Mouse (Mus musculus) spleen, postnatal 14 days (tissue): ENCODE results near the gene H2afx.
"Not testable (repeated sequence)": the region's sequence is repeated elsewhere in the genome, so short reads cannot be mapped to it uniquely, and the experiment has no call there.

ENCODE experiments used
- DNase-seq, 2 experiments: peaks; one replicate each; pipeline ENCODE4 v3.0.0; 2021 to 2022; ENCODE audit warnings: low spot score in 2 of 2

Gene H2afx

DNA sequence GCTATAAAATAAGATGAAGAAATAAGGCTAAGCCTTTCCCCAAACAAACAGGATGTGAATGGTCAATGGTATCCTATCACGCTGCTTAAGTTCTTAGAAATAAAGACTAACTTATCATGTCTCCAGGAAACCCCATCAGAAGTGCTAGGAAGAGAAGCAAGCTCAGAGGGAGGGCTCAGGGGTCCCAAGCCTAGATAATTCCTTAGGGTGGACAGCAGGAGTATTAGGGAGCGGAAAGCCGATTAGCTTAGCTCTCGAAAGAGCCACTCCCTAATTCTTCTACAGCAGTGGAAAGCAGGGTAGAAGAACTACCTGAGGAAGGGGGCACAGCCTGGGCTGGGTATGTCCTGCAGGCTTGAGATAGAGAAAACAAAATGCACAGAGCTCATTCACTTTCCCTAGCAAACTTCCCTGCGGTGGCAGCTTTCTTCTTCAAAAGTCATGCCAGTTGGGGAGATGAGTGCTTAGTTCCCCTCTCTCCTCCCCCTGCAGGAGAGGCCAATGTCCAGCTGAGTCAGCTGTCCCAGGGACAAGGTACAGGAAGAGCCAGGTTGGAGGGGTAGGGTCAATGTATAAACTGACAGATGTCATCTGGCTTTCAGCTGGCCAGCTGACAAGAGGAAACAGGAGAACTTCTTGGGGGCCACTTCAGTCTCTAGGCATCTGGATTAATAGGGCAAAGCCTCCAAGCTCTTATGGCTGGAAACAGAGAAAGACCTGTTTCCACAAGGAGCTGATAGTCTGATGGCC, 16.2 kb upstream of the H2afx start:
- no peak for DNase-seq

DNA sequence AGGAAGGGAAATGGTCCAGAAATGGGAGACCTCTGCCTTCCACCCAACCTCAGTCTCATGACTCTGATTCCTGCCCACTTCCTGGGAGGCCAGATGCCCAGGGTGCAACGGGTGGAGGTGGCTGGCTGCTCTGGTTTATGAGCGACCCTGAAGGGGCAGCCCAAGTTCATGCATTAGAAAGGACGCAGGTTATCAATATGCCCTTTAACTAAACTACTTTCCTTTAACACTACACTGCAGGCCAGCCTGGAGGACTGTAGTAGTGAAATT, 15.7 kb upstream of the H2afx start:
- no peak for DNase-seq

DNA sequence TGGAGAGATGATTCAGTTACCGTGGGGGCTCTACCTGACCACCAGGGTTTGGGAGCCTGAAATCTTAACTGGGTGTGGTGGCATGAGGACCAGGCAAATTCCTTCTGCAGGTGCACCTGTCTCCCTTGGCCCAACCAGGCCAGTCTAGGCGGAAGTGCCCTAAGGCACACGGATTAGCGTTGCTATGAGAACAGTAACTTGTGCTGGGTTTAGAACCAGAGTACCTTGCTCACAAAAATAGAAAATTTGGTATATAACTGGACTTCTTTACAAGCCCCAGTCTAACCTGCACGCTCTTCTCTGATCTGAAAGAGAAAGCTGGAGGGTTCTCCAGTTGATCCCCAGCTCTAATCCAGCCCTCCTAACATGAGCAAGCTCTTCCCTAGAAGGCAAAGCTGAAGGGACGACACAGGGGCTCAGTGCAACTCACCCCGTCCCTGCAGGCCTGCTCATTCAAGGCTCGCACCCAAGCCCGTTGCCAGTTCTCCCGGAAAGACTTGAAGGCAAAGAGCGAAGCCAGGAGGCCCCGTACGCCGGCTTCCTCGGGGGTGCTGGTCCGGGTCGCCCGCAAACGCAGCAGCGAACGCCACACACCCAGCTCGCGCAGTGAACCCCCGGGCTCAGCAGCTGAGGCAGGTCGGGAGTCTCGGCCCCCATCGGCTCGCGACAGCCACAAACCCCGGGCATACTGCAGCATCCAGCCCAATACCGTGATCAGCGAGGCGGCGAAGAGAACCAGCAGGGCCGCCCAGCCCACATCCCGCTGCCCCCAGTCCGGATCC, 15.2 kb upstream of the H2afx start:
- no peak for DNase-seq

DNA sequence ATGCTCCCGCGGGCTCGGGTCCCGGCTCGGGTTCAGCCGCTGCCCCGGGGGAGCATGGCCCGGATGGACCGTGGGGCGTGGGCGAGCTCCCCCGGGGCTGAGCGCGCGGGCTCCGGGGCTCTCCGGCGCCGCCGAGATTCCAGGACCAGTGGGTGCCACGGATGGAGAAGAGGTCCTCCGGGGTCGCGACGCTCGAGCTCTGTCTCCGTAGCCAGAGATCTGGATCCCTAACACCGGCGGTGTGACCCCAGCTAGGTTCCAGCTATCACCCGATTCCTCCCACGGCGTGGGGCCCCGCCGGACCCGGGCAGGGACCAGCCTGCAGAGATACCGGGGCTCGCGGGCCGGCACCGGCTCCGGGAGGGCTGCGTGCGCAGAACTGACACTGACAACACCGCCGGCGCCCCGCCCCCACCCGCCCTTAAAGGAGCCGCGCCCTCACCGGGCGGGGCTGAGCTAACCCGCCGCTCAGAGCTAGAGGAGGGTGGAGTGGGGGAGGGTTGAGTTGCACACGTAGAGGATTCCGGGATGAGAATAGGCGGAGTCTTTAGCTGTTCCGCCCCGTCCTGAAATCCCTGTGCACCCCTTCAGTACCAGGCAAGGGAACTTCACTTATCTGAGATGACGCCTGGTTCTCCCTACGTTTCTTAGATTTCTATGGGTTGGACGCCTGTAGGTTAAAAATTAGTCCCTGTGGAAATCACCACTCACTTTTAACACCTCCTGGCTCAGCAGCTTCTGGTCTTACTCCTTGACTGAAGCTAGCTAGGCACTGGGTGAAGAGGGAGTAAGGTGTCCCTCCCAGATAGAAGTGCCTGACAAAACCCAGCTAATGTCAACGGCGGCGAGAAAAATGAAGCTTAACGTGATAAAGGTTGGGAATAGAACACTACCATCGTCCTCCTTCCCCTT, 14.4 kb upstream of the H2afx start, which contains the start of gene C2cd2l:
Gene C2cd2l (minus strand): TSS at position 399 of the 912 bp plus-strand sequence.
- peak; percentile 79 to 81 for DNase-seq

DNA sequence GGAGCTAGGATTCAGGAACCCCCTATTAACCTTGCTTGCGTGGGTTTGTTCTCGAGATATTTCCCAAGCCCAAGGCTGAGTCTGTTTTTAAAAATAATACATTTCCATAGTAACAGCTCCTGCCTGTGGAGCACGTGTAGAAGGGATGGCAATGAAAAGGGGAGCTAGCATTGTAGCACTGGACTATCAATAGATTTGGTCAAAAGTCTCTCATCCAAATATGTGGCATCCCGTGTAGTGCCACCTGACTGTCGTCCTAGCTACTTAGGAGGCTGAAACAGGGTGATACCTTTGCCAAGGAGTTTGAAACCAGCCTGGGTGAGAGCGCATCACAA, 13.7 kb upstream of the H2afx start:
- DNase-seq = no peak

DNA sequence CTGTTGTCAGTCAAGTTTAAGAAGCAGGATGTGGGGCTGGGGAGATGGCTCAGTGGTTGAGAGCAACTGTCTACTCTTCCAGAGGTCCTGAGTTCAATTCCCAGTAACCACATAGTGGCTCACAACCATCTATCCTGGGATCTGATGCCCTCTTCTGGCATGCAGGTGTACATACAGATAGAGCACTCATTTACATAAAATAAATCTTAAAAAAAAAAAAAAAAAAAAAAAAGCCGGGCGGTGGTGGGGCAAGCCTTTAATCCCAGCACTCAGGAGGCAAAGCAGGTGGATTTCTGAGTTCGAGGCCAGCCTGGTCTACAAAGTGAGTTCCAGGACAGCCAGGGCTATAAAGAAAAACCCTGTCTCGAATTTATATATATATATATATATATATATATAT, 10.8 kb upstream of the H2afx start:
- DNase-seq = not testable (repeated sequence)

DNA sequence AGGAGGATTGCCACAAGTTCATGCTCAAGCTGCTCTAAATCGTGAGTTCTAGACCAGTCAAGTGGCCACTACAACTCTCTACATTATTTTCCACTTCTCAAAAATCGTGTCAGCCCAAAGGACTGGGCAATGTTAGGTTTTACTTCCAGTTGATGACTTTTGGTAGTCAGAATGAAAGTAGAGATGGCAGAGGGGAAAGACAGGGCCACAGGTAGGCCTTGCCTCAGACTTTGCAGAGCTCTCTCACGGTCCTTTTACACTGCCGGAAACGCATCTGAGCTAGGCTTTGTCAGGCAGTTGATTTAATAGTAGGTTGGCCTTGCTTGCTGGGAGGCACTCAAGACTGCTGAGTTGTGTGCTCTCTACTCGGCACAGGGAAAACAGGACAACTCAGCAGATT, 10.3 kb upstream of the H2afx start:
- DNase-seq = no peak

DNA sequence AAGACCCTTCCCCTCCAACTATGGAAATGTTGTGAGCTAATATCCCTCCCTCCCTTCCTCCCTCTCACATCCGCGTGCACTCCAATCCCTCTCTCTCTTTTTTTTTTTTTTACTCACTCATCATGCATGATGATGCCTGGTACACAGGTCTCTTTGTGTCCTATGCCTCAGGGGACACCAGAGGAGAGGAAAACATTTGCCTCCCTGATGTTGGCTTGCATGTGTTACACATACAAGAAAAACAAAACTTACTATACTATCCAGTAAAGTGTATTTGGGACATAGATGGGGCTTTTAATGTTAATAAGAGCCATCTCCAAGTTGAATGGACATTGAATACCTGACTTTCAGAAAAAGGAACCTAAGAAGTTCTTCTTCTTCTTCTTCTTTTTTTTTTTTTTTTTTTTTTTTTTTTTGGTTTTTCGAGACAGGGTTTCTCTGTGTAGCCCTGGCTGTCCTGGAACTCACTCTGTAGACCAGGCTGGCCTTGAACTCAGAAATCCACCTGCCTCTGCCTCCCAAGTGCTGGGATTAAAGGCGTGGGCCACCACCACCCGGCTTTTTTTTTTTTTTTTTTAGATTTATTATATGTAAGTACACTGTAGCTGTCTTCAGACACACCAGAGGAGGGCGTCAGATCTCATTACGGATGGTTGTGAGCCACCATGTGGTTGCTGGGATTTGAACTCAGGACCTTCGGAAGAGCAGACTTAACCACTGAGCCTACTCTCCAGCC, 9.3 kb upstream of the H2afx start:
- not testable (repeated sequence) for DNase-seq

DNA sequence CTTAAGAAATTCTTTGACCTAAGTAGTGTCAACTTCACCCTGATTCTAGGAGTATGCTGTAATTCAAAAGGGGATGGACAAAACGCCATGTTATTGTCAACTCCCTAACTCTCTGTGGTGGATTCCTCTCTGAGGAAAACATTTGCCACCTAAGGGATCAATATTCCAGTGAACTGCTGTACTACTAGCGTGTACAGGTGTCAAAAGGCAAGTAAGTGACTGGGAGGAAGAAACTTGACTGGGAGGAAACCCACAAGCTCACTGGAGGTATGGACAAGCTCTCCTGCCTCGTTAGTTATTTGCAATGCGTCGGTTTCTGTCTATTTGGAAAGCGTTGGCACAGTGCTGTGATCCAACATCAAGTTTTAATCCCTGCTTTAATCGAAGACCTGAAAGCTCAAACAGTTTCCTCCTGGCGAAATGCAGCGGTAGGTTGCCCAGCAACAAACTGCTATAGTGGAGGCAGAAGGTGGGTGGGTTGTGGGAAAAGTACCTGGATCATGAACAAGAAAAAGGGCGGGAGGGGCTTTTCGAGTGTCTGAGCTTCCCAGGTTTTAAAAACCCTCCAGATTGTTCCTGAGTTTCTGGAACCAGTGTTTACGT, 8.6 kb upstream of the H2afx start, which contains the start of gene Dpagt1:
Gene Dpagt1 (plus strand): TSS at position 252 of the 603 bp plus-strand sequence.
- no peak for DNase-seq

DNA sequence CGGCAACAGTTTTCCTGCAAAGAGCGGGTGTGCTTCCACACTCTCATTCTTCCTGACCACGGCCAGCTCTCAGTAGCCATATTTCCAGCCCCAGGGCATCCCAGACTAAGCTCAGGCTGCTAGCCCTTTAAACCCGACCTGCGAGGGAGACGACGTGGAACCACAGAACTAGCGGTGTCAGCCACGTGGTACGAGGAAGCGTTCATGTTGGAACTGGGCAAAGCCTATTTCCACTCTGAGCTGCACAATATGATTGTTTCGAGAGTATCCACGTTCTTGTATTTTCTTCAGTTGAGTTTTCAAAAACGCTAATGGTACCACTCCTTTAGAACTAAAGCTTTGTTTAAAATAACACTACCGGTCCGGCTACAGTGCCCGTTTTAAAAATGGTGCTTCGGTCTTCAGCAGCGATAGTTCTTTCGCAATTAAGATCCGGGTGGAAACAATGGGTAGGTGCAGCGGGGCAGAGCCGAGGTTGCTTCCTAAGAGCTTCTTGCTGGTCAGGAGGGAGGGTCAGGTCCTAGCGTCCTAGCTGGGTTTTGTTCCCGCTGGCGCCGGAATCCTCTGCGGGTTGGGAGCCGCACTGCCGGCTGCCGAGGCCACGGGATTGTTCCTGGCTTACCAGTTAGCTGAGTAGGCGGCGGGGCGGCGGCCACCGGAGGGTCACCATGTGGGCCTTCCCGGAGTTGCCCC, 8.0 kb upstream of the H2afx start:
- DNase-seq = peak; percentile 44 to 59

DNA sequence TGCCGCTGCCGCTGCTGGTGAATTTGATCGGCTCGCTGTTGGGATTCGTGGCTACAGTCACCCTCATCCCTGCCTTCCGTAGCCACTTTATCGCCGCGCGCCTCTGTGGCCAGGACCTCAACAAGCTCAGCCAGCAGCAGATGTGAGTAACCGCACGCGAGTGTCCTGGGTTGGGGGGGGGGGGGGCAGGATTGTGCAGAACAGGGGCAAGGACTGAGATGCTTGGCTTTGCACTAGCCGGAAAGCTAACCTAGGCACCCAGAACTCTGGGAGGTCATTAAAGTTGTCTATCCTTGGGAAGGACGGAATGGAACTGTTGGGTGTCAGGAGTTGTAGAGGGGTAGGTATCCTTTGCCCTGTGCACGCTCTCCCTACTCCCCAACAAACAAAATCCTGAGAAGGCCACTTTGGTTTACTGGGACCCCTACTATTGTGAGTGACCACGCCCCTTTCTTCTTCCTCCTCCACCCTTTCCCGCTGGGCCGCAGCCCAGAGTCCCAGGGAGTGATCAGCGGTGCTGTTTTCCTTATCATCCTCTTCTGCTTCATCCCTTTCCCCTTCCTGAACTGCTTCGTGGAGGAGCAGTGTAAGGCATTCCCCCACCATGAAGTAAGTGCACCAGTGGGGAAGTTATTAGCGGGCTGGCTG, 7.3 kb upstream of the H2afx start:
- DNase-seq = no peak

DNA sequence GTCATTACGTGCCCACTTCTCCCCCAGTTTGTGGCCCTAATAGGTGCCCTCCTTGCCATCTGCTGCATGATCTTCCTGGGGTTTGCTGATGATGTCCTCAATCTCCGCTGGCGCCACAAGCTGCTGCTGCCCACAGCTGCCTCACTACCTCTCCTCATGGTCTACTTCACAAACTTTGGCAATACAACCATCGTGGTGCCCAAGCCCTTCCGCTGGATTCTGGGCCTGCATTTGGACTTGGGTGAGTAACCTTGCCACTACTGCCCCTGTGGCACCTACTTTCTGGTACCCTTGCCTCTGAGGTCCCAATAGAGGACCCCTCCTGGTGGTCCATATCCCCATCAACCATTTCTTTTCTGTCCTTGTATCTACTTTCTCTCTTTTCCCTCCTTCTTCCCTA, 6.6 kb upstream of the H2afx start:
- DNase-seq = no peak

DNA sequence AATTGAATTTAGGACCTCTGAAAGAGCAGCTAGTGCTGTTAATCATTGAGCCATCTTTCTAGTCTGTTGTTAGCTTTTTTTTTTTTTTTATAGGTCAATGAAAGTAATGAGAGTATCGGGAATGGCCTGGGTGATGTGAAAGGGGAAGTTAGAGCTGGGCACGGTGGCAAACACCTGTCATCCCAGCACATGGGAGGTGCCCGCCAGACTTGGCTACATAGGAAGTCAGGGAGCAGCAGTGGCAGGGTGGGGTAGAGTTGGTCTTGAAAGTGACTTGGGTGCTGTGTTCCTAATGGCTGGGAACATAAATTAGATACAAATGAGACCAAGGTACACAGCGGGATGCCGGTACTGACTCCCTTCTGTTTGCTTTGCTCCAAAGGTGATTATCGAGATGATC, 3.8 kb upstream of the H2afx start:
- DNase-seq = no peak

DNA sequence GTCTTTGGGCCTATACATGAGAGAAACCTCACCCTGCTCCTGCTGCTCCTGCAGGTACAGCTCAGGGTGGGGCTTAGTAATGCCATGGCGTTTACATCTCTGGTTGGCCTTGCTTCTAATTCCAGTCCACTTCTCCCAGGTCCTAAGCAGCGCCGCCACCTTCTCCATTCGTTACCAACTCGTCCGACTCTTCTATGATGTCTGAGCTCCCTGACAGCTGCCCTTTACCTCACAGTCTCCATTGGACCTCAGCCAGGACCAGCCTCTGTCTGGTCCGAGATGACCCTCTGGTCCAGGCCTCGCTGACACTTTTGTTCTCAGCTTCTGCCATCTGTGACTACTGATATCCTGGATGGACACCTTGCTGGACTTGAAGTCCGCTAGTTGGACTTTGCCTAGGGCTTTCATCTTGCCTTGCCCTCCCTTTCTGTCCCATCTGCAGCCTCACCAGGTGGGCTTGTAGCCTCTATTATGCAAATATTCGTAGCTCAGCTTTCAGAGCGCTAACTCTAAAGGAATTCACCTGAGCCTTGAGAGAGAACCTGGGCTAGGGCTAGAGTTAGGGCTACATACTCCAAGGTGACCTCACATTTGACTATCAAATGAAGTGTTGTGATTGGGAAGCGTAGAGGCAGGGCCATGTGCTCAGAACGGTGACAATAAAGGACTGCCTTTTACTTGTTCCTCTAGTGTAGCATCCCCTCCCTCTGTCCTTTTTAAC, 1.4 kb upstream of the H2afx start:
- DNase-seq = no peak

DNA sequence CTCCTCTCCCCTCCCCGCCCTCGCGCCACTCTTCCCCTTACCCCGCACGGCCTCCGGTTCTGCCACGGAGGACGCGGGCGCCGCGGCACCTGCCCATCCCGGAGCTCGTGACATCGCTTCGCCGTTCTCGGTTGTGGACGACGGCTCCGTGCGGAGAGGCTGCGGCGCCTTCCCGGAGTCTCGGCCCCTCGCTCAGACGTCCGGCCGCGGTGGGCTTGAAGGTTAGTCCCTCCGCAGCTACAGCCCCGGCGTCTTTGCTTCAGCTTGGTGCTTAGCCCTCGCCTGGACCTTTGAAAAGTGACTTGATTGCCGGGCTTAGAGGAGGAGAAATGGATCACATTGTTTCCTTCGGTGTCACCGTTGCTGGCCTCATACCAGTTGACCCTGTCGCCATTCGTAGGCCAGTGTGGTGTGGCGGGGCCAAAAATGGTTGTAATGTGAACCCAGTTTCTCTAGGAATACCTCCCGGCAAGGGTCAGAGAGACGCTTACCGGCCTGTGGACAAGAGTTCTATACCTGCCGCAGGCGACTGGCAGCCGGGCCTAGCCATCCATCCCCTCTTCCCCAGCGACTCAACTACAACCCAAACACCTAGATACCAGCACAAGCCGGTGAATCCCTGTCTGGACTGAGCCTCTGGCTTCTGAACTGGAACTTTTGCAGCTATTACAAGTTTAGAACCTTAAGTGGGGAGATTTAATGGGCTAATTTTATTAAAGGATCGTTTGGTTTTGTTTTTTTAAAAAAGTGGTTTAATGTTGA, 1.0 kb downstream of the H2afx start:
- DNase-seq = peak; percentile 43 to 52

DNA sequence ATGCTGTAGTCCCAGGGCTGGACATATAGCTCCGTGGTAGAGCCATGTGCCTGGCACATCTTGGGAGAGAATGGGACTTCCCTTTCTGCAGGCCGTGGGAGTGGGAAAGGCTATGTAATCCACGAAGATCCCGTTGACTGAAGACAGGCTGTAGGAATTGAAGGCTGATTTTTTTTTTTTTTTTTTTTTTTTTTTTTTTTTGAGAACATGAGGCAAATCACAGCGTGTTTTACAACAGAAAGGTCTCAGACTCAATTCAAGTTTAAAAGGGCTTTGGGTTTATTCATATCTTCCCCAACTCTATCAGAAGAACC, 1.6 kb downstream of the H2afx start:
- no peak for DNase-seq

DNA sequence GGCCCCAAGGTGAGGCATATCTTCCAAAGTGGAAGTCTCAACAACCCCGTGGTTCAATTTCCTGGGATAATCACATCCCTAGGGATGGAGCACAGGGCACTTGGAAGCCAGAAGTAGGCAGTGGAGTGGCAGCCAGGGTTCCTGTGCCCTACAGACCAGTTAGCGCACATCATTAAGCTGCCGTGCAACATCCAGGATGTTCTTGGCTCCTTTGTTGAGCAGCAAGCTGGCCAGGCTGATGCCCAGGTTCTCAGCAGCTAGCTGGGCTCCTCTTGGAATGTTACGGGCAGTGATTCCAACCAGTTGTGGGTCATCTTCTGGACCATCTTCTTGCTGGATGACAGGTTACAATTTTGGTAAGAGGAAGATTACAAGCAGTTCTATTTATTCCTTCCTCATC, 2.0 kb downstream of the H2afx start:
- DNase-seq = peak in 1 of 2 experiments; percentile 15

DNA sequence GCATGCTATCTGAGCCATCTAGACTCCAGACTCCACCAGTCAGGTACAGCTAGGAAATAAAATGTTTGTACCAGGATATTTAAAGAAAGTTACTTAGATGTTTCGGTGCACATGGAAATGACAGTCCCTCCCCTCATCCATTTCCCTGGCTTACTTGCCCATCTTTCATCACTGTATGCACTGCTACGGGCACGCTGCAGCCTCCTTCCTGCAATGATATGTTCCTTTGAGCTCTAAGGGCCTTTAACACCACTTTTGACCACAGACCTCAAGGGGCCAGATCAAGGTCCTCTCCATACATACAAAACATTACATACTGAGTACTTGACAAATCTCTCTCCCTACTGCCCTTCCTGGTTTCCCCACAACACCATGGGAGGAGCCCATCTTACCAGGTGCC, 2.5 kb downstream of the H2afx start:
- DNase-seq = peak in 1 of 2 experiments; percentile 5
